Mouse (Mus musculus) limb, embryonic 13.5 days (tissue): ENCODE measurements around the gene Smdt1. TPM values are rescaled to one million over a fixed set of nuclear protein-coding genes. Genes with fewer than 3 reads are reported as not detected.

Source experiments
- microRNA-seq: library from miRNA; unstranded; fragments of <30 nt; microRNA quantifications from one replicate; pipeline ENCODE4, GENCODE M21; 2016
- polyA plus RNA-seq: library from polyadenylated mRNA; unstranded; fragments of >200 nt; fragmentation: Nextera tagmentation; extraction: Ambion mirVana; gene quantifications from 2 replicates; pipeline ENCODE4 v1.2.1, GENCODE M21; 2015

The Smdt1 gene
- polyA plus RNA-seq, 1 experiment from 2014 or later, result 239 TPM

Small RNA genes within 50 kb of the gene (microRNA-seq; reads per million reads assigned to microRNA genes)
- not detected for gene Mir7684

Other genes starting within 250 kb of the Smdt1 start
- gene Ccdc134, start 211.0 kb upstream of the Smdt1 start, polyA plus RNA-seq, result 27.6 and 30.3 TPM in 2 replicates
- 168 and 173 TPM in 2 replicates for gene Srebf2, start 191.8 kb upstream of the Smdt1 start, polyA plus RNA-seq
- 0.15 and 0.34 TPM in 2 replicates for gene Shisa8, start 126.1 kb upstream of the Smdt1 start, polyA plus RNA-seq
- gene Tnfrsf13c, start 114.6 kb upstream of the Smdt1 start, polyA plus RNA-seq, result 0.13 and 0.15 TPM in 2 replicates
- 62.5 and 62.6 TPM in 2 replicates for gene Cenpm, start 94.2 kb upstream of the Smdt1 start, polyA plus RNA-seq
- not detected in 2 replicates for gene 1500009C09Rik, start 86.6 kb upstream of the Smdt1 start, polyA plus RNA-seq
- gene Sept3, start 64.1 kb upstream of the Smdt1 start, polyA plus RNA-seq, result 25.6 and 26.1 TPM in 2 replicates
- gene Wbp2nl, start 40.0 kb upstream of the Smdt1 start, polyA plus RNA-seq, result not detected in 2 replicates
- gene Naga, start within 50 bp of the Smdt1 start, polyA plus RNA-seq, result 45.5 and 48.1 TPM in 2 replicates
- 17.9 and 18.6 TPM in 2 replicates for gene Pheta2, start within 50 bp of the Smdt1 start, polyA plus RNA-seq
- gene Ndufa6, start 15.4 kb downstream of the Smdt1 start, polyA plus RNA-seq, result 294 and 300 TPM in 2 replicates
- gene Cyp2d22, start 41.3 kb downstream of the Smdt1 start, polyA plus RNA-seq, result 7.3 and 9.5 TPM in 2 replicates
- gene Cyp2d11, start 55.1 kb downstream of the Smdt1 start, polyA plus RNA-seq, result not detected in 2 replicates
- gene Cyp2d10, start 68.2 kb downstream of the Smdt1 start, polyA plus RNA-seq, result 0.15 TPM in 1 of 2 replicates, not detected in the other
- not detected in 2 replicates for gene Cyp2d9, start 94.5 kb downstream of the Smdt1 start, polyA plus RNA-seq
- gene Cyp2d12, start 216.1 kb downstream of the Smdt1 start, polyA plus RNA-seq, result not detected in 2 replicates